Mouse (Mus musculus) lung, postnatal 4 days (tissue): ENCODE measurements around the gene Tet3.
A peak's percentile ranks its signal among the peaks of the same experiment; 100 is the strongest.
"Not testable (repeated sequence)": the region's sequence is repeated elsewhere in the genome, so short reads cannot be mapped to it uniquely, and the experiment has no call there.

Source experiments
- DNase-seq, 2 experiments: peaks; one replicate each; pipeline ENCODE4 v3.0.0; 2021

Gene Tet3

GRCm38 (mm10) chr6:83363075-83363474 lies 95.8 kb downstream of the Tet3 start:
- no peak for DNase-seq

GRCm38 (mm10) chr6:83361523-83362248 lies 97.2 kb downstream of the Tet3 start:
- DNase-seq, result no peak

- peak in 1 of 2 experiments; percentile 4 for DNase-seq
These were observed 101.4 kb downstream of the Tet3 start for GRCm38 (mm10) chr6:83357436-83357835.

- peak; percentile 74 to 88 for DNase-seq
These were observed 102.2 kb downstream of the Tet3 start for GRCm38 (mm10) chr6:83356569-83357138.

DNA sequence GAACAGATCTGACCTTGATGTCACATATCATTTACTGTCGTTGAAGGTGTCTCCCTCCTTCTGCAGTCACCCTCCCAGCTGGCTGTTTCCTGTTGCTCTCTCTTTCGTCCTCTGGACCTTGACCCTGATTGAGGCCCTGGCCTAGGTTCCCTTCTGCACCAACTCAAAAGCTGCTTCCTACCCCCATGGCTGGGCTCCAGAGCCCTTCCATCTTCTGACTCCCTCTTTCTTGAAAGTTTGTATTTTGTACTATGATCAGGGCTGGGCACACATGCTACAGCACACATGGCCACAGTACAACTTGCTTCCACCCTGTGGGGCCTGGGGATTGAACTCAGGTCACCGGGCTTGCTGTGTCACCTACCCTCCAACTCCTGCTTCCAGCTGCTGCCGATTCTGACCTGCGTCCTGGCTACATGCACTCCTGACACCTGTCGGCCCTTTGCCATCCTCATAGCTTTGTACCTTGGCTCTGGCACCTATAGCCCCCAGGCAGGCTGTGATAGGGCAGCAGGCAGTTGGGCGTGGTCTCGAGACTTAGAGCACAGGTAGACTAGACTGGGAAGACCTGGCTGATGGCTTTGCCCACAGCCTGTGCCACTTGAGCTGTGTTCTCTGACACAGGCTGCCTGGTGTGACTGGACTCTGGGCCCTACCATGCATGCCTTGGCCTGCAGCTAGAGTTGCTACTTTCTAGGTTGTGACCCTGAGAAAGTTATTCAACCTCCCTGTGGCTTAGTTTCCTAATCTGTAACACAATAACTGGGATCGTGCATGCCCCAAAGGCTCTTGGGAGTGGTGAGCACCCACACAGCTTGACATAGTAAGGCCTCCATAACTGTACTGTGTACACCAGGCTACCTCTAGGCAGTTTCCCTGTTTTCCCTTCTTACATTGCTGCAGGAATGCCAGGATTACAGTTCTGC lies 103.8 kb downstream of the Tet3 start:
- DNase-seq, result no peak

DNA sequence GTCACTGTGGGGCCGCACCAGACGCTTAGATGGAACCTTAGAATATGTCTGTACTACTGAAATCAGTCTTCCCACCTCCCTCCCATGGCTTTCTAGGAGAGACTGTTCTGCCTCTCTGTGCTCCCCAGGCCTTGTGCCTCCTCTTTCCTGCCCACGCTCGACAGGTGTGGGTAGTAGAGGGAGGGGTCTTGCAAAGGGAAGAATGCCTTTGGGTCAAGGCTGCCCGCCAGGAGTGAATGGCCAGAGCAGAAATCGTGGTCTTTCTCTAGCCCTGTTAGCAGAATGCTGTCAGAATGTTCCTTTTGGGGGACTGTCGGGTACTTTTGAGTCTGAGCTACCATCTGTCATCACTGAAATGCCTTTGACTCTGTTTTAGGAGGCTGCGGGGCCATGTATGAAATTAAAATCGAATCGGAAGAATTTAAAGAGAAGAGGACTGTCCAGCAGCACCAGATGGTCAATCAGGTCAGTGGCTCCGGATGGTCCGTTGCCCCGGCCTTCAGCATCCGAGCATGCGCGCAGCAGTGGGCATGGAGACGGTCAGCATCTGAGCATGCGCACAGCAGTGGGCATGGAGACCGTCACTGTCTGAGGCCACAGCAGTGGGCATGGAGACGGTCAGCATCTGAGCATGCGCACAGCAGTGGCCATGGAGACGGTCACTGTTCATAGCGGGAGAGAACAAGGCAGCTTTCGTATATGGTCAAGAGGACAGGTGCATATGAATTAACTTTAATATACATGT lies 106.0 kb downstream of the Tet3 start:
- DNase-seq, result no peak

GRCm38 (mm10) chr6:83351490-83352160 lies 107.3 kb downstream of the Tet3 start:
- no peak for DNase-seq

DNA sequence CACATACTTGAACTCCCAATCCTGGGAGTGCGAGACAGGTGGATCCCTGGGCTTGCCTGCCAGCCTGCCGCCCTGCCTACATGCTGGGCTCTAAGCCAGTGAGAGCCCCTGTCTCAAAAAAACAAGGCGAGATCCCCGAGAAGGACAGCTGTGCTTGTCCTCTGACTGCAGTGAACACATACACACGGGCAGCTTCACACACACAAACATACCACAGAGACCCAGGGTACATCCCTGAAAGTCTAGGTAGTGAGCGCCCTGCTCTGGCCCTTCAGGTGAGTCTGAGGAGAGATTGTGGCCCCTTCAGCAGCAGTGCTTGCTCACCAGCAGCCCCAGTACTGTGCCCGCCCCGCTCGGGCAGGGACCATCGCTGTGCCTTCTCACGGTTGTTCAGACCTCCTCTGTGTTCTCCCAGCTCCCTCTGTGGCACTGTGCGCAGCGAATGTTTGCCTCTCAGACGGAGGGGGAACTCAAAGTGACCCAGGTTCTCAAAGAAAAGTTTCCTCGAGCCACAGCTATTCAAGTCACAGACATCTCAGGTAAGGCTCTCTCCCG lies 108.0 kb downstream of the Tet3 start:
- no peak for DNase-seq

GRCm38 (mm10) chr6:83350172-83350571 lies 108.7 kb downstream of the Tet3 start:
- DNase-seq, result no peak

- peak; percentile 91 to 95 for DNase-seq
These were observed 109.5 kb downstream of the Tet3 start for GRCm38 (mm10) chr6:83349274-83349958.

GRCm38 (mm10) chr6:83348873-83349272 lies 110.0 kb downstream of the Tet3 start, which contains the start of gene Bola3:
Gene Bola3 (plus strand): TSS chr6:83349147.
- no peak for DNase-seq

DNA sequence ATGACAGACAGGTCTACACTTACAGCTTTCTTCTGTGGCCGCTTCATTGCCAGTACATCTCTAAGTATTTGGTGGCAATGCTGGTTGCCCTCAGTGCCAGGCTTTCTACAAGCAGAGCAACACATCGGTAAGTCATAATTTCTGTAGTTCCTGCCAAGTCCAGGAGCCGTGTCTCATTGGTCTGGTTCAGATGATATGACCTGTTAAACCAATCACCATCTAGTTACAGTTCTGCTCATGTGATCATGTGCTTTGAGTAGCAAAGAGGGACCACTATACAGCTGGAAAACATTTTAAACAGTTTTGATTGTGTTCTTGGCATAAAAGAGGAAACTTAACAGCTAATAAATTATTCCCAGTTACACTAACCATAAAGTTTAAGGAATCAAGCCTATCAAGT lies 111.0 kb downstream of the Tet3 start:
- DNase-seq, result no peak

- DNase-seq, result not testable (repeated sequence)
These were observed 113.6 kb downstream of the Tet3 start for GRCm38 (mm10) chr6:83345285-83345684.

GRCm38 (mm10) chr6:83342957-83343356 lies 115.9 kb downstream of the Tet3 start:
- DNase-seq, result no peak

- no peak for DNase-seq
These were observed 117.5 kb downstream of the Tet3 start for GRCm38 (mm10) chr6:83341387-83341786.

DNA sequence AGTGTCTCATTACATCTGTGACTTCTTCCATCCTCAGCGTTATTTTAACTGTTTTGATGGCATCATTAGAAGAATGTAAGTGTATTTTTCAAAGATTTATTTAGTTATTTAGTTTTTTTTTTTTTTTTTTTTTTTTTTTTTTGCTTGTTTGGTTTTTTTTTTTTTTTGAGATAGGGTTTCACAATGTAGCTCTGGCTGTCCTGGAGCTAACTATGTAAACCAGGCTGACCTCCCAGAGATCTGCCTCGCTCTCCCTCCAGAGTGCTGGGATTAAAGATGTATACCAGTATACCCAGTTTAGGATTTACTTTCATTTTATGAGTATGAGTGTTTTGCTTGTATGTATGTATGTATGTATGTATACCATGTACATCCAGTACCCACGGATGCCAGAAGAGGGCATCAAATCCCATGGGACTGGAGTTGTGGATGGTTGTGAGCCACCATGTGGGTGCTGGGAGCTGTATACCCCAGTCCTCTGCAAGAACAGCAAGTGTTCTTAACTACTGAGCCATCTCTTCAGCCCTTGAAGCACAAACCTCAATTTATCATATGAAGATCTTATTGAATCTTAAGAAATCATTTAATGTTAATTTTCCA lies 131.2 kb downstream of the Tet3 start:
- DNase-seq, result no peak

GRCm38 (mm10) chr6:83326761-83327160 lies 132.1 kb downstream of the Tet3 start:
- DNase-seq, result no peak

DNA sequence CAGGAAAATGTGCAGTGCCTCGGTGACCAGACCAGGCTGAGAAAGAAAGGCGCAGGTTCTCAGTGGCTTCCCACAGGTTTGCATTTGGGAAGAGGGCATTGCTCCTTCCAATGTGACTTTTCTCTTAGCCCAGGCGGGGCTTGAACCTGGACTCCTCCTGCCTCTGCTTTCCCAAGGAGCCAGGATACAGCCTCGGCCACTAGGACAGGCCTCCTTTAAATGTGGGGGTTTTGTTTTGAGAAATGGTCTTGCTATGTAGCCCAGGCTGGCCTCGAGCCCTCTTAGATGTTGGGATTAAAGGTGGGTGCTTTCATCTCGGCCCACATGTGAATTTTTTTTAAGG lies 132.5 kb downstream of the Tet3 start:
- DNase-seq, result no peak

DNA sequence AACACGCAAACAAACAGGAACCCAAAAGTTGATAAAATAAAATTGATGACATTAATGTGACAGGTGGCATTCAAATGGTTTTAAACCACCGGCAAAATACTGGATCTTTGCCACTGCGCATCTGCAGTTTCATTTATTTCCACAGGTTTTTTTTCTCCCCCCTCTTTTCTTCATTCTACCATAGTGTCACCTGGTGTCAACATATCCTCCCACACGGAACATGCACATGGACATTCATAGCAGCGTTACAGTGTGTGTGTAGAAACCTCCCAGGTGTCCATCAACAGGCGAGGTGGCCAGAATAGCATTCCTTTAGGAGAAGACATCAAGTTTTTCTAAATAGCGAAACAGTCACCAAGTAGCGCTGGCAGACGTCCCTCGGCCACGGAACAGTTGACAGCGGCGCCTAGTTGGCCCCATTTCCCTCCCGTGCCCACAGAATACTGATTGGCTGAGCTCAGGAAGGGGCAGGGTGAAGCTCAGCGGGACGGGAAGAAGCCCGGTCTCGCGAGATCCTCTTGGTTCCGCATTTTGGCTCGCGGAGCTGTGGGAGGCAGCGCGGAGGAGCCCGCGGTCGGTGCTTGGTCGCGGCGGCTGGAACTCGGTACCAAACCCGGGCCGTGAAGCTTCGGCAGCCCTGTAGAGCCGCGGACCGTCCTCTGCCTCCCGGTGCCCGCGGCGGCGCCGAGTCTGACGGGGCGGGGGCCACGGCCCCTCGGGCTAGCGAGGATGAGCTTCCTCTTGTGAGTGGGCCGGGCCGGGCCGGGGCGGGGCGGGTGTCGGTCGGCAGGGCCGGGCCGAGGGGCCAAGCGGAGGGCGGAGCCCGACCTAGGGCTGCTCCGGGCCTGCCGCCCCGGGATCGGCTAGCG lies 133.1 kb downstream of the Tet3 start, which contains the start of the genes Mthfd2 and Mob1a:
Mthfd2 (minus strand) TSS at position 384 of the 869 bp plus-strand sequence.
Mob1a (plus strand) TSS at position 492 of the 869 bp plus-strand sequence.
- DNase-seq, result peak; percentile 96
